Mouse (Mus musculus): ENCODE measurements around the gene Abcc10.
A peak's percentile ranks its signal among the peaks of the same experiment; 100 is the strongest.

The Abcc10 gene

GRCm38 (mm10) chr17:46327906-46328534 lies at the start of gene Abcc10:
TSS of gene Abcc10 (minus strand) at chr17:46328352.
- peak; percentile 89 for DNase-seq

GRCm38 (mm10) chr17:46371783-46372182 lies 43.6 kb upstream of the Abcc10 start:
- no peak for DNase-seq

GRCm38 (mm10) chr17:46351026-46351700 lies 23.0 kb upstream of the Abcc10 start:
- DNase-seq = no peak

GRCm38 (mm10) chr17:46341208-46341607 lies 13.1 kb upstream of the Abcc10 start:
- no peak for DNase-seq

- DNase-seq = no peak
These were observed 8.3 kb upstream of the Abcc10 start for GRCm38 (mm10) chr17:46336475-46336874.

- DNase-seq = no peak
These were observed 571 bp upstream of the Abcc10 start for GRCm38 (mm10) chr17:46328723-46329122.

- DNase-seq = no peak
These were observed 693 bp downstream of the Abcc10 start for GRCm38 (mm10) chr17:46327413-46327905.

GRCm38 (mm10) chr17:46322046-46322823 lies 5.9 kb downstream of the Abcc10 start:
- no peak for DNase-seq

GRCm38 (mm10) chr17:46320492-46320891 lies 7.7 kb downstream of the Abcc10 start:
- no peak for DNase-seq

- no peak for DNase-seq
These were observed 12.3 kb downstream of the Abcc10 start for GRCm38 (mm10) chr17:46315813-46316212.

GRCm38 (mm10) chr17:46313135-46313715 lies 14.9 kb downstream of the Abcc10 start:
- DNase-seq = no peak

- no peak for DNase-seq
These were observed 17.6 kb downstream of the Abcc10 start for GRCm38 (mm10) chr17:46310515-46310914.

GRCm38 (mm10) chr17:46309835-46310234 lies 18.3 kb downstream of the Abcc10 start:
- no peak for DNase-seq

- DNase-seq = no peak
These were observed 21.2 kb downstream of the Abcc10 start for GRCm38 (mm10) chr17:46306956-46307355.

GRCm38 (mm10) chr17:46304184-46304583 lies 24.0 kb downstream of the Abcc10 start:
- no peak for DNase-seq

GRCm38 (mm10) chr17:46301892-46302291 lies 26.3 kb downstream of the Abcc10 start:
- no peak for DNase-seq

GRCm38 (mm10) chr17:46298220-46298913 lies 29.8 kb downstream of the Abcc10 start:
- peak; percentile 87 for DNase-seq

GRCm38 (mm10) chr17:46297364-46298219 lies 30.6 kb downstream of the Abcc10 start, which contains the start of gene Dlk2:
TSS of gene Dlk2 (plus strand) at chr17:46297421.
- DNase-seq = peak; percentile 73

- no peak for DNase-seq
These were observed 31.2 kb downstream of the Abcc10 start for GRCm38 (mm10) chr17:46297028-46297363.

GRCm38 (mm10) chr17:46296601-46297000 lies 31.6 kb downstream of the Abcc10 start:
- DNase-seq = no peak

GRCm38 (mm10) chr17:46287678-46288095 lies 40.5 kb downstream of the Abcc10 start:
- DNase-seq = no peak

- DNase-seq = no peak
These were observed 42.7 kb downstream of the Abcc10 start for GRCm38 (mm10) chr17:46285407-46285806.
